Mouse (Mus musculus) embryonic facial prominence, embryonic 13.5 days (tissue): ENCODE data around the gene Primpol. TPM values are rescaled to one million over a fixed set of nuclear protein-coding genes. Genes with fewer than 3 reads are reported as not detected.

ENCODE experiments used
- ATAC-seq: fragments of 200-750 bp; cut with Nextera tagmentation; 2 replicates; pipeline ENCODE4 v1.8.0; 2017; ENCODE audit warnings: low read depth; ENCODE audit not compliant: insufficient number of reproducible peaks, insufficient read depth, low FRiP score, low TSS enrichment
- H3K27ac ChIP-seq: fragments of 300-500 bp; sonication (generic); 2 replicates; pipeline ENCODE4 v1.5.1; 2015; ENCODE audit warnings: moderate library complexity, mild to moderate bottlenecking, inconsistent platforms
- H3K27me3 ChIP-seq: fragments of 300-500 bp; sonication (generic); 2 replicates; pipeline ENCODE4 v1.6.1; 2015; ENCODE audit warnings: mild to moderate bottlenecking, inconsistent platforms
- H3K36me3 ChIP-seq: fragments of 300-500 bp; sonication (generic); 2 replicates; pipeline ENCODE4 v1.6.1; 2015; ENCODE audit warnings: mild to moderate bottlenecking, inconsistent platforms
- H3K4me1 ChIP-seq: fragments of 300-500 bp; sonication (generic); 2 replicates; pipeline ENCODE4 v1.6.1; 2015; ENCODE audit warnings: inconsistent platforms
- H3K4me2 ChIP-seq: fragments of 300-500 bp; sonication (generic); 2 replicates; pipeline ENCODE4 v1.6.1; 2015; ENCODE audit warnings: moderate library complexity, mild to moderate bottlenecking, inconsistent platforms
- H3K4me3 ChIP-seq: fragments of 300-500 bp; sonication (generic); 2 replicates; pipeline ENCODE4 v1.5.1; 2015; ENCODE audit warnings: mild to moderate bottlenecking, inconsistent platforms
- H3K9ac ChIP-seq: fragments of 300-500 bp; sonication (generic); 2 replicates; pipeline ENCODE4 v1.6.1; 2015; ENCODE audit warnings: mild to moderate bottlenecking, inconsistent platforms
- H3K9me3 ChIP-seq: fragments of 300-500 bp; sonication (generic); 2 replicates; pipeline ENCODE4 v1.6.1; 2016; ENCODE audit warnings: inconsistent platforms
- WGBS: fragments of 180-500 bp; shearing (Covaris S2); methylation state at CpG from one replicate; pipeline ENCODE4 v1.1.7; 2015; ENCODE audit warnings: mixed read lengths; 5-methylcytosine and 5-hydroxymethylcytosine counted together
- polyA plus RNA-seq: library from polyadenylated mRNA; unstranded; fragments of >200 nt; fragmentation: Nextera tagmentation; extraction: Ambion mirVana; gene quantifications from 2 replicates; pipeline ENCODE4 v1.2.1, GENCODE M21; 2015

Primpol gene
- polyA plus RNA-seq, 1 experiment from 2014 or later = 15.7 TPM

GRCm38 (mm10) chr8:46551615-46552440 is 65.2 kb downstream of the Primpol start, which contains the start of gene Cenpu:
Cenpu (plus strand) TSS chr8:46552028.
- ATAC-seq = peak; percentile 96

GRCm38 (mm10) chr8:46551029-46551428 is 66.0 kb downstream of the Primpol start:
- ATAC-seq = no peak
- H3K9me3 ChIP-seq = no peaks in the 10 kb centered on the region
- H3K27me3 ChIP-seq = no peaks in the 10 kb centered on the region
- peak overlapping the region; percentile 78 for H3K4me2 ChIP-seq
- H3K36me3 ChIP-seq = peaks cover 7% of the 10 kb centered on the region; the same call in 1 of the 2 replicates
- H3K4me3 ChIP-seq = peak overlapping the region; percentile 59
- 45% methylated on average over 4 of the region's 4 CpGs for WGBS
- H3K27ac ChIP-seq = no peak overlapping the region; the same call in 1 of the 2 replicates
- no peak overlapping the region for H3K9ac ChIP-seq
- H3K4me1 ChIP-seq = peaks cover 18% of the 10 kb centered on the region

More at GRCm38 (mm10) chr8:46551615-46552440, 65.2 kb downstream of the Primpol start, which contains the start of gene Cenpu:
- Histone ChIP-seq H3K36me3 (peaks cover 12% of the 10 kb centered on the region), H3K9ac (peak within 1 kb of the TSS; percentile 71), H3K4me3 (peak within 1 kb of the TSS; percentile 59), H3K27ac (peak within 1 kb of the TSS; percentile 80), H3K9me3 (no peaks in the 10 kb centered on the region), H3K4me2 (peak within 1 kb of the TSS; percentile 78), H3K27me3 (no peaks in the 10 kb centered on the region), H3K4me1 (peaks cover 13% of the 10 kb centered on the region)
- WGBS = under 1% methylated on average over 50 of the region's 50 CpGs

GRCm38 (mm10) chr8:46550058-46550457 is 67.0 kb downstream of the Primpol start:
- H3K9me3 ChIP-seq = no peaks in the 10 kb centered on the region
- no peak overlapping the region for H3K27ac ChIP-seq
- H3K9ac ChIP-seq = no peak overlapping the region
- H3K36me3 ChIP-seq = peaks cover 3% of the 10 kb centered on the region; the same call in 1 of the 2 replicates
- 84% methylated on average over 8 of the region's 8 CpGs for WGBS
- no peak overlapping the region for H3K4me2 ChIP-seq
- H3K27me3 ChIP-seq = no peaks in the 10 kb centered on the region
- H3K4me1 ChIP-seq = peaks cover 18% of the 10 kb centered on the region
- H3K4me3 ChIP-seq = no peak overlapping the region
- no peak for ATAC-seq

- no peak for ATAC-seq
- H3K9ac ChIP-seq = no peak overlapping the region
- no peak overlapping the region for H3K27ac ChIP-seq
- no peaks in the 10 kb centered on the region for H3K36me3 ChIP-seq
- H3K27me3 ChIP-seq = no peaks in the 10 kb centered on the region
- H3K4me2 ChIP-seq = no peak overlapping the region
- no peak overlapping the region for H3K4me3 ChIP-seq
- WGBS = 33% methylated on average over 4 of the region's 4 CpGs
- H3K4me1 ChIP-seq = peaks cover 17% of the 10 kb centered on the region
- H3K9me3 ChIP-seq = no peaks in the 10 kb centered on the region
Observed at GRCm38 (mm10) chr8:46547245-46547644, 69.8 kb downstream of the Primpol start.

GRCm38 (mm10) chr8:46546431-46547176 is 70.4 kb downstream of the Primpol start:
- no peaks in the 10 kb centered on the region for H3K27me3 ChIP-seq
- H3K27ac ChIP-seq = no peak overlapping the region
- no peak overlapping the region for H3K4me3 ChIP-seq
- no peak overlapping the region for H3K4me2 ChIP-seq
- H3K9me3 ChIP-seq = no peaks in the 10 kb centered on the region
- no peak overlapping the region for H3K9ac ChIP-seq
- ATAC-seq = no peak
- 74% methylated on average over 11 of the region's 11 CpGs for WGBS
- H3K36me3 ChIP-seq = no peaks in the 10 kb centered on the region
- peaks cover 17% of the 10 kb centered on the region for H3K4me1 ChIP-seq

- Histone ChIP-seq H3K4me2 (no peak overlapping the region), H3K9ac (no peak overlapping the region), H3K9me3 (no peaks in the 10 kb centered on the region), H3K4me1 (peaks cover 17% of the 10 kb centered on the region), H3K27ac (no peak overlapping the region), H3K4me3 (no peak overlapping the region), H3K36me3 (no peaks in the 10 kb centered on the region), H3K27me3 (no peaks in the 10 kb centered on the region)
- 84% methylated on average over 5 of the region's 5 CpGs for WGBS
- no peak for ATAC-seq
Observed at GRCm38 (mm10) chr8:46545854-46546253, 71.2 kb downstream of the Primpol start.

GRCm38 (mm10) chr8:46543662-46544061 is 73.3 kb downstream of the Primpol start:
- H3K9me3 ChIP-seq = no peaks in the 10 kb centered on the region
- ATAC-seq = no peak
- H3K27ac ChIP-seq = no peak overlapping the region
- peaks cover 27% of the 10 kb centered on the region for H3K4me1 ChIP-seq
- H3K4me3 ChIP-seq = no peak overlapping the region
- no peaks in the 10 kb centered on the region for H3K36me3 ChIP-seq
- no peak overlapping the region for H3K9ac ChIP-seq
- H3K4me2 ChIP-seq = no peak overlapping the region
- no peaks in the 10 kb centered on the region for H3K27me3 ChIP-seq
- 73% methylated on average over 6 of the region's 6 CpGs for WGBS

GRCm38 (mm10) chr8:46543191-46543590 is 73.8 kb downstream of the Primpol start:
- no peak overlapping the region for H3K27ac ChIP-seq
- no peaks in the 10 kb centered on the region for H3K9me3 ChIP-seq
- 48% methylated on average over 7 of the region's 7 CpGs for WGBS
- H3K27me3 ChIP-seq = no peaks in the 10 kb centered on the region
- H3K4me2 ChIP-seq = no peak overlapping the region
- no peaks in the 10 kb centered on the region for H3K36me3 ChIP-seq
- no peak overlapping the region for H3K9ac ChIP-seq
- H3K4me3 ChIP-seq = no peak overlapping the region
- H3K4me1 ChIP-seq = peaks cover 27% of the 10 kb centered on the region
- no peak for ATAC-seq

- H3K27ac ChIP-seq = no peak overlapping the region; the same call in 1 of the 2 replicates
- H3K27me3 ChIP-seq = no peaks in the 10 kb centered on the region
- ATAC-seq = no peak
- peaks cover 2% of the 10 kb centered on the region; the same call in 1 of the 2 replicates for H3K36me3 ChIP-seq
- WGBS = 54% methylated on average over 5 of the region's 5 CpGs
- H3K4me3 ChIP-seq = no peak overlapping the region
- H3K4me1 ChIP-seq = peaks cover 19% of the 10 kb centered on the region
- no peak overlapping the region for H3K4me2 ChIP-seq
- H3K9me3 ChIP-seq = no peaks in the 10 kb centered on the region
- H3K9ac ChIP-seq = no peak overlapping the region
Observed at GRCm38 (mm10) chr8:46539701-46540100, 77.3 kb downstream of the Primpol start.

- H3K36me3 ChIP-seq = peaks cover 6% of the 10 kb centered on the region; the same call in 1 of the 2 replicates
- 87% methylated on average over 7 of the region's 7 CpGs for WGBS
- no peak overlapping the region for H3K9ac ChIP-seq
- H3K4me2 ChIP-seq = no peak overlapping the region
- H3K9me3 ChIP-seq = no peaks in the 10 kb centered on the region
- H3K27ac ChIP-seq = no peak overlapping the region
- no peaks in the 10 kb centered on the region; the same call in 1 of the 2 replicates for H3K4me1 ChIP-seq
- H3K4me3 ChIP-seq = no peak overlapping the region
- no peak for ATAC-seq
- no peaks in the 10 kb centered on the region for H3K27me3 ChIP-seq
Observed at GRCm38 (mm10) chr8:46533926-46534325, 83.1 kb downstream of the Primpol start.

GRCm38 (mm10) chr8:46530541-46530940 is 86.5 kb downstream of the Primpol start:
- no peak for ATAC-seq
- H3K4me2 ChIP-seq = no peak overlapping the region
- no peak overlapping the region for H3K4me3 ChIP-seq
- H3K36me3 ChIP-seq = peaks cover 6% of the 10 kb centered on the region; the same call in 1 of the 2 replicates
- 15% methylated on average over 4 of the region's 4 CpGs for WGBS
- H3K9ac ChIP-seq = no peak overlapping the region
- no peaks in the 10 kb centered on the region for H3K9me3 ChIP-seq
- H3K27ac ChIP-seq = no peak overlapping the region
- no peaks in the 10 kb centered on the region for H3K27me3 ChIP-seq
- H3K4me1 ChIP-seq = peaks cover 7% of the 10 kb centered on the region
